Mouse (Mus musculus) lung, postnatal 0 days (tissue): ENCODE results near the gene Fars2. TPM values are rescaled to one million over a fixed set of nuclear protein-coding genes. Genes with fewer than 3 reads are reported as not detected.

Experiments
- ATAC-seq: fragments of 200-750 bp; cut with Nextera tagmentation; 2 replicates; pipeline ENCODE4 v1.8.0; 2017; ENCODE audit warnings: moderate library complexity
- DNase-seq: peaks from one replicate; pipeline ENCODE4 v3.0.0-alpha.2; 2016; ENCODE audit warnings: low spot score
- H3K27ac ChIP-seq: fragments of 300-500 bp; sonication (generic); 2 replicates; pipeline ENCODE4 v1.5.1; 2014; ENCODE audit warnings: antibody characterized with exemption, mild to moderate bottlenecking, low read length, mixed read lengths
- H3K27me3 ChIP-seq: fragments of 300-500 bp; sonication (generic); replicated peaks from 2 replicates; pipeline ENCODE4 v1.6.1; 2014; ENCODE audit warnings: low read length, mixed read lengths; ENCODE audit not compliant: insufficient read depth
- H3K36me3 ChIP-seq: fragments of 300-500 bp; sonication (generic); 2 replicates; pipeline ENCODE4 v1.6.1; 2014; ENCODE audit warnings: low read length, mixed read lengths; ENCODE audit not compliant: insufficient read depth
- H3K4me1 ChIP-seq: fragments of 300-500 bp; sonication (generic); 2 replicates; pipeline ENCODE4 v1.6.1; 2014; ENCODE audit warnings: antibody characterized with exemption, low read depth, low read length, mixed read lengths; ENCODE audit not compliant: insufficient read depth
- H3K4me2 ChIP-seq: fragments of 300-500 bp; sonication (generic); replicated peaks from 2 replicates; pipeline ENCODE4 v1.6.1; 2014; ENCODE audit warnings: low read depth, mild to moderate bottlenecking, low read length, moderate library complexity, mixed read lengths
- H3K4me3 ChIP-seq: fragments of 300-500 bp; sonication (generic); 2 replicates; pipeline ENCODE4 v1.5.1; 2014; ENCODE audit warnings: low read depth, low read length
- H3K9ac ChIP-seq: fragments of 300-500 bp; sonication (generic); replicated peaks from 2 replicates; pipeline ENCODE4 v1.6.1; 2014; ENCODE audit warnings: low read depth, mild to moderate bottlenecking
- H3K9me3 ChIP-seq: fragments of 300-500 bp; sonication (generic); 2 replicates; pipeline ENCODE4 v1.6.1; 2016; ENCODE audit warnings: low read length, mixed read lengths
- CTCF ChIP-seq: IDR thresholded peaks from 2 replicates; pipeline ENCODE4 v1.5.1; 2016; ENCODE audit warnings: antibody characterized with exemption, mild to moderate bottlenecking
- EP300 ChIP-seq: IDR thresholded peaks from 2 replicates; pipeline ENCODE4 v1.6.1; 2016; ENCODE audit warnings: antibody characterized with exemption, mild to moderate bottlenecking, control low read depth
- WGBS: fragments of 180-500 bp; shearing (Covaris S2); extraction: QIAGEN DNeasy Blood & Tissue Kit; methylation state at CpG from one replicate; pipeline ENCODE4 v1.1.7; 2014; 5-methylcytosine and 5-hydroxymethylcytosine counted together
- polyA plus RNA-seq: library from polyadenylated mRNA; unstranded; fragments of >200 nt; fragmentation: Nextera tagmentation; extraction: Ambion mirVana; gene quantifications from 2 replicates; pipeline ENCODE4 v1.2.1, GENCODE M21; 2015

Fars2 gene
- polyA plus RNA-seq, 1 experiment from 2014 or later, result 33.2 TPM

DNA sequence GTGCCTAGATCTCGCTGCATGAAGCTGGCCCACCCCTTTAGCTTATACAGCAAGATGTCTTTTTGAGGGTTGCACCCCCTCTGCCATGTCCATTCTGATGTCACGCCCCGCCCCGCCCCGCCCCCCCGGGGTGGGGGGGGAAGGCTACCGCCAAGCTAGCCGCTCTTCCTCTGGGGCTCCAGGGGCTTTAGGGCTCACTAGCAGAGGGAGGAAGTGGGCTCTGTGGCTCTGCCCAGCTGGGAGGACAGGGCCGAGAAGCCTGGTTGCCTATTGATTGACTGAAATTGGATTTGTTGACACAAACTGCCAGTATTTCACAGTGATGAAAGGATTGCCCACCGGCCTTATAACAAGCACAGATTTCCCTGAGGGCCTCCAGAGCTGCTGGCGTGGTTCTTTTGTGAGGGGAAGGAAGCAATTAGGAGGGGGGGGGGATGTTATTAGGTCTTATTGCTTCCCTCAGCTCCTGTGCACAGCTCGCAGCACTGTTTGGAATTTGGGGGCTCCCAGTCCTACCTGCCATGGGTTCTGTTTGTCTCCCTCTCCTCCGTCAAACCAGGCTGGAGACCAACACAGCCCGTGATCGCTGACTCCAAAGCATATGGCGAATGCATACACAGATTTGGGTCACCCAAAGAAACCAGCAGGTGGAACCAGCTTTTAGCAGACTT, 466.4 kb downstream of the Fars2 start:
- no peak overlapping the region for H3K27ac ChIP-seq
- 0 out of 2 replicates have a peak, but pooled peaks cover 4% of the 10 kb centered on the region for H3K4me1 ChIP-seq
- no peaks in the 10 kb centered on the region for H3K9me3 ChIP-seq
- WGBS, result 26% methylated on average over 16 of the region's 16 CpGs
- no peaks in the 10 kb centered on the region for H3K36me3 ChIP-seq
- DNase-seq (no peak), ATAC-seq (no peak)
- H3K4me3 ChIP-seq, result no peak overlapping the region
- no peaks in the 10 kb centered on the region for H3K27me3 ChIP-seq
- TF ChIP-seq EP300 (no peak), CTCF (no peak)
- H3K9ac ChIP-seq, result no peak overlapping the region
- H3K4me2 ChIP-seq, result no peak overlapping the region

DNA sequence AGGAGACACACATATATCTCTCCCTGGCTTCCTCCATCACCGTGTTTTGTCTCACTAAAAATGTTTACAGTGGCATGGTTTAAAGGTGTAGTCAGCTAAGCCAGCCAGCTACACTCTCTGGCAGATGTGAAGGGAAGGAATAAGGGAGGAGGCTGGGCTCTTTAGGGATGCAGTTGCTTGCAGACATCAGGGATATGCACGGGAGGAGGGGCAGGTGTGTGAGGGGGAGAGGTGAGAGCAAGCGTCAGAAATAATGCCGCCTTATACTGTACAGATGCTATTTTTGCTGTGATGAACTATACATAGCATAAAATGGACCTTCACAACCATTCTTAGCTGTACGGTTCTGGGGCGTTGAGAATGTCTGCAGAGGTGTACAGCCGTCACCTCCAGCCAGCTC, 467.0 kb downstream of the Fars2 start:
- ATAC-seq, result no peak
- Histone ChIP-seq H3K9ac (no peak overlapping the region), H3K27ac (no peak overlapping the region), H3K27me3 (no peaks in the 10 kb centered on the region), H3K4me3 (no peak overlapping the region), H3K4me1 (no peaks in the 10 kb centered on the region), H3K9me3 (no peaks in the 10 kb centered on the region), H3K4me2 (no peak overlapping the region), H3K36me3 (no peaks in the 10 kb centered on the region)
- TF ChIP-seq EP300 (no peak), CTCF (no peak)
- no peak for DNase-seq
- WGBS, result 70% methylated on average over 7 of the region's 7 CpGs

DNA sequence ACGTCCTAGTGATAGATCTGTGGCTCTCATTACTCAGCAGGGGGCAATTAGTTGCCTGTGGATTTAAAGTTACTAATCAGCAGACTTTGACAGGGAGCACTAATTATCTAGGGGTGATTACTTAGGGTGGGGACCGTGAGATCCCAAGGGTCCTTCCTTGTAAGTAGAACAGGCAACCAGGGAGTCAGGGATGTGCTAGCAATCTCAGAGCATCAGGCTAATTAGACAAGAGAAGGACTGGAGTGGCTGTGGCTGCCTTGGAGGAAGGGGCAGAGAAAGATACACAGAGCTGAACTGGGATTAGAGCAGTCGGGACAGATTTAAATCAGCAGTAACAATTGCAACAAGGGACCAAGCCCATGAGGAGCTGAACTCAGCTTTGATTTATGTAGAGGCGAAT, 471.9 kb downstream of the Fars2 start:
- DNase-seq (no peak), ATAC-seq (no peak)
- Histone ChIP-seq H3K4me3 (no peak overlapping the region), H3K4me2 (no peak overlapping the region), H3K4me1 (no peaks in the 10 kb centered on the region), H3K9me3 (no peaks in the 10 kb centered on the region), H3K27ac (no peak overlapping the region), H3K36me3 (no peaks in the 10 kb centered on the region), H3K9ac (no peak overlapping the region), H3K27me3 (no peaks in the 10 kb centered on the region)
- TF ChIP-seq EP300 (no peak), CTCF (no peak)
- WGBS, result 58% methylated on average over 4 of the region's 4 CpGs

DNA sequence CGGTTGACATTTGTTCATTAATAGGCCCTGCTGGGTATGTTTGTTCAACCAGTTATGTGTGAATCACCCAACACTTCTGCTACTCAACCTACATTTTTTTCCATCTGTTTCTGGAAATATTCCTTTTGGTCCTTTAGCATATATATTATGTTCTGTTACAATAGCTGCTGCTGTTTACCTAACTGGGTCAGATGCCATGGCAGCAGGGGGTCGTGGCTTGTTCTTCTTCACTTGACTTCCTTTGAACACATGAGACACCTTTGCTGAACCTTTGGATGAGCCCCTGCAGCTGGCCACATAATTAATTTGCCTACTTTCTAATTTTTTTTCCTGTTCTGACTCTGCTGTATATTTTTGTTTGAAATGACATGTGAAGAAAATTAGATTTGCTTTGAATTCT, 475.1 kb downstream of the Fars2 start:
- no peak overlapping the region for H3K4me2 ChIP-seq
- TF ChIP-seq EP300, result no peak
- TF ChIP-seq CTCF, result no peak
- no peak for DNase-seq
- 44% methylated on average over 2 of the region's 2 CpGs for WGBS
- H3K36me3 ChIP-seq, result no peaks in the 10 kb centered on the region
- no peak for ATAC-seq
- H3K4me1 ChIP-seq, result no peaks in the 10 kb centered on the region
- no peak overlapping the region for H3K9ac ChIP-seq
- no peaks in the 10 kb centered on the region for H3K27me3 ChIP-seq
- no peaks in the 10 kb centered on the region for H3K9me3 ChIP-seq
- no peak overlapping the region for H3K4me3 ChIP-seq
- H3K27ac ChIP-seq, result no peak overlapping the region

DNA sequence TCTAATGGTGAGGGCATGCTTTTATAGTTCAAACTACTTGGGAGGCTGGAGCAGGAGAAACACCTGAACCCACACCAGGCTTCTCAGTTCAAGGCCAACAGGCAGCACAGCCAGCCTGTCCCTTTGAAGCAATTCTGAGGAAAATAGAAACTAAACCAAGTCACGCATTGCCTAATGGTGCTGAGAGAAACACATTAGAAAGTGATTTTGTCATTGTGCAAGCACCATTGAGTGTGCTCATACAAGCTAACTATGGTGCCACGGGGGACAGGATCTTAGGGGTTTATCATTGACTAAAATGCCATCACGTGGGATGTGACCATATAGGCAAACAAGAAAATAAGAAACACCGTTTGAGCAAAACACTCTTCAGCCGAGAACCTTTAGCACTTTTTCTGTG, 489.5 kb downstream of the Fars2 start:
- Histone ChIP-seq H3K36me3 (no peaks in the 10 kb centered on the region), H3K9me3 (no peaks in the 10 kb centered on the region), H3K27me3 (no peaks in the 10 kb centered on the region), H3K9ac (no peak overlapping the region), H3K4me3 (no peak overlapping the region), H3K4me2 (no peak overlapping the region), H3K27ac (no peak overlapping the region), H3K4me1 (no peaks in the 10 kb centered on the region)
- TF ChIP-seq EP300 (no peak), CTCF (no peak)
- ATAC-seq (no peak), DNase-seq (no peak)
- WGBS, result 73% methylated on average over 5 of the region's 5 CpGs

DNA sequence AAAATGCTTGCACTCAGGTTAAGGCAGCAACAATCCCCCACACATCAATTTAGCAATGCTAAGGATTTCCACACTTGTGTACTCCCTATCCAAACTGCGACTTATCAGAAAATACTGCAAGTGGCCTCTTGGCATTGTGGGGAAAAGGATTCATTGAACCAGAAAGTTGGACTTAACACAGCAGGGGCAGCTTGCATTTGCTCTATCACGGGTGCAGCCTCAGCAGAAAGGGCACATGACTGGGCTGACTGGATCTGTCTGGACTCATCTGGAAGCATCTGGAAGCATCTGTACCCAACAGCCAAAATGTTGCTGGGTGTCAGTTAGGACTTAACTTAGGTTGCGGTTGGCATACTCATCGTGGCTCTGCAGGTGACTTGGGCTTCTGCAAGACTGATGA, 490.7 kb downstream of the Fars2 start:
- no peak for TF ChIP-seq EP300
- no peak for TF ChIP-seq CTCF
- no peak overlapping the region for H3K4me3 ChIP-seq
- WGBS, result 89% methylated on average over 4 of the region's 4 CpGs
- no peak overlapping the region for H3K27ac ChIP-seq
- no peaks in the 10 kb centered on the region for H3K36me3 ChIP-seq
- H3K9me3 ChIP-seq, result no peaks in the 10 kb centered on the region
- no peaks in the 10 kb centered on the region for H3K4me1 ChIP-seq
- H3K9ac ChIP-seq, result no peak overlapping the region
- no peak overlapping the region for H3K4me2 ChIP-seq
- no peak for DNase-seq
- no peak for ATAC-seq
- no peaks in the 10 kb centered on the region for H3K27me3 ChIP-seq

DNA sequence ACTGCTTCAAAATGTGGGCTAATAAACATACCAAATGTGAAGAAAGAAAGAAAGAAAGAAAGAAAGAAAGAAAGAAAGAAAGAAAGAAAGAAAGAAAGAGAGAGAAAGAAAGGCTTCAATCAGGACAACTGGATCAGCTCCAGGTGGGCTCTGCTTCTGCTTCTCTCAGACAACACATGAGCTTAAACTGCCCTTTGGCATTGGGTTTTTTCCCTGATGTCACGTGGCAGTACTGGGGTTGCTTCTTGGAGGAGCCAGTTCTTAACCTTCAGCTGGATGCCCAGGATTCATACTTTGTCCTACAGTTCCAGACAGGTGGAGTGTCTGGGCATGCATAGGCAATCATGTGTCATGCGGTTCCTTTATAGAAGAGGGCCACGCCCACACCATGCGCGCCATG, 493.2 kb downstream of the Fars2 start:
- no peak overlapping the region for H3K4me3 ChIP-seq
- 91% methylated on average over 5 of the region's 5 CpGs for WGBS
- no peak for DNase-seq
- H3K27ac ChIP-seq, result no peak overlapping the region
- no peaks in the 10 kb centered on the region for H3K4me1 ChIP-seq
- H3K9me3 ChIP-seq, result no peaks in the 10 kb centered on the region
- no peak overlapping the region for H3K9ac ChIP-seq
- TF ChIP-seq CTCF (no peak), EP300 (no peak)
- no peak overlapping the region for H3K4me2 ChIP-seq
- no peaks in the 10 kb centered on the region for H3K36me3 ChIP-seq
- no peak for ATAC-seq
- no peaks in the 10 kb centered on the region for H3K27me3 ChIP-seq
